Mouse (Mus musculus) testis, adult 2 months (tissue): Measurements from ENCODE around the gene Ctbp2.

Experiments
- CTCF ChIP-seq: fragments of 200-500 bp; IDR thresholded peaks from 2 replicates; pipeline ENCODE4 v1.5.1; 2012; ENCODE audit warnings: low read depth, mild to moderate bottlenecking, inconsistent platforms, low read length, moderate library complexity; ENCODE audit not compliant: control insufficient read depth, insufficient read depth, insufficient replicate concordance
- POLR2A ChIP-seq: fragments of 200-500 bp; IDR thresholded peaks from 2 replicates; pipeline ENCODE4 v1.6.1; 2012; ENCODE audit warnings: low read depth, mild to moderate bottlenecking, inconsistent platforms, low read length, moderate library complexity; ENCODE audit not compliant: control insufficient read depth

DNA sequence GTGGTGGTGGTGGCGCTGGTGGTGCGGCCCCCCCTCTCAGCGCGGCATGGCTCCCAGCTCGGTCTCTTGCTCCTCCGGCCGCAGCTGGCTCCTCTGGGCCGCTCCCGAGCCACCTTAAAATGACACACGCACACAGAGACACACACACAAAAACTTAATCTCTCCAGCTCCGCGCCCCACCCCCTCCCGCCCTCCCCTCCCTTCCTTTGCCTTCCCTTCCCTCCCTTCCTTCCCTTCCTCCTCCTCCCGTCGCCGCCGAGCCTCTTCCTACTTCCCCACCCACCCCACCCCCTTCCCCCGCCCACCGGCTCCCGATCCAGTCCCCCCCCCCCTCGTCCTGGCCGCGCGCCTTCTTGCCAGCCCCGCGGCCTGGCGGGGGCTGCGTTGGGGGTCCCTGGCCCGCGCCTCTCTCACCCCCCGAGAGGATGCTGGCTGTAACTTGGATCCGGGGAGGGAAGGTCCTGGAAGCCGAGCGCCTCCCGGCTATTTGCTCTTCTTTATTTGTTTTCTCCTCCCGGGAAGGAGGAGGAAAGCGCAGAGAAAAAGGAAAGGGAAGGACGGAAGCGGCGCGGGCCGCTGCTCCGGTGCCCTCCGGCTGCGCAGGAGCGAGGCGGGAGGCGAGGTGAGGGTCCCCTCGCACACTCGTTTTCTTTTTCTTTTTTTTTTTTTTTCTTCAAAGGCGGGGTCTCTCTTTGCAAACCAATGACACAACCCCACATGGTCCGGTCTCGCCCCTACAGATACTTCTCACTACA, 733 bp downstream of the Ctbp2 start, which contains the start of gene Fgfr2:
- TF ChIP-seq CTCF (no peak), POLR2A (no peak)
